Comparison of ENCODE assay signal across 9 mouse cellular contexts in genomic region chr9:65179817-65180624, GRCm38 (mm10). TPM values are rescaled to one million over a fixed set of nuclear protein-coding genes. Genes with fewer than 3 reads are reported as not detected.
A peak's percentile ranks its signal among the peaks of the same experiment; 100 is the strongest.
DNase-seq lines count a peak whose midpoint lies in the region; ATAC-seq and TF ChIP-seq lines count a peak whose summit lies in the region.
"Had no signal": no experiment of that assay in that cellular context is flagged by ENCODE, and none has a peak within 500 bp of the region (broad histone marks: within the 10 kb centered on the region; RNA-seq: fewer than 3 reads in every experiment).

No protein-coding gene starts in this region.

- peaks cover 10% of the 10 kb centered on the region for H3K27me3 ChIP-seq in E14TG2a.4 (ENCODE audit: insufficient read depth, low read length)

- no peaks in the 10 kb centered on the region for H3K36me3 ChIP-seq in E14TG2a.4 (ENCODE audit: insufficient read depth, low read length)

- peak; percentile 45 for DNase-seq in embryo, embryonic 10 days (ENCODE audit: low spot score)
- DNase-seq in embryo, embryonic 11 days = no peak
- DNase-seq in cerebellum, adult 18-20 months = no peak
- no peak for DNase-seq in thymus, postnatal 10 days (ENCODE audit: low spot score in 2 of 2)
- no peak for DNase-seq in c-Kit-positive CD71-positive TER-119-positive erythroid progenitor cells, embryonic 14.5 days (ENCODE audit: low spot score)
- DNase-seq: thymus, postnatal 14 days had no signal

- no peaks in the 10 kb centered on the region for H3K9me3 ChIP-seq in E14TG2a.4 (ENCODE audit: low read length)

- peak; percentile 53; the same call in 1 of the 2 replicates for ATAC-seq in granulocyte monocyte progenitor cell, adult 5-6 weeks (replicated peaks; ENCODE audit: poor library complexity, severe bottlenecking)
- 0 out of 2 replicates have a peak, but pooled peaks have one; percentile 20 for ATAC-seq in megakaryocyte-erythroid progenitor cell, adult 5-6 weeks (replicated peaks; ENCODE audit: low FRiP score, low TSS enrichment, poor library complexity, severe bottlenecking)

- H3K4me3 ChIP-seq in E14TG2a.4 (replicated peaks; ENCODE audit: low read length) = peak overlapping the region; percentile 55

- TF ChIP-seq CTCF in E14TG2a.4 (conservative IDR thresholded peaks at IDR 0.05; ENCODE audit: low read length) = no peak

- H3K4me1 ChIP-seq in E14TG2a.4 (replicated peaks; ENCODE audit: low read depth, low read length) = peaks cover 98% of the 10 kb centered on the region

RNA-seq across cellular contexts. Expression of gene Parp16, which starts 15.1 kb away (rescaled TPM):
- 2.1 and 8.0 TPM in 2 replicates for total RNA-seq in granulocyte monocyte progenitor cell, adult 5-6 weeks (2014; fragmentation: Nextera tagmentation)
- 1.4 and 2.2 TPM in 2 replicates for total RNA-seq in granulocyte monocyte progenitor cell, adult 5-6 weeks (2017)
- total RNA-seq in megakaryocyte-erythroid progenitor cell, adult 5-6 weeks (2014; fragmentation: Nextera tagmentation) = 4.9 and 8.3 TPM in 2 replicates
- total RNA-seq in megakaryocyte-erythroid progenitor cell, adult 5-6 weeks (2017) = 0.30 and 6.7 TPM in 2 replicates

RNA-seq across cellular contexts. Expression of gene Igdcc3, which starts 39.0 kb away (rescaled TPM):
- not detected in 2 replicates for total RNA-seq in granulocyte monocyte progenitor cell, adult 5-6 weeks (2014; fragmentation: Nextera tagmentation)
- not detected in 2 replicates for total RNA-seq in granulocyte monocyte progenitor cell, adult 5-6 weeks (2017)
- not detected in 2 replicates for total RNA-seq in megakaryocyte-erythroid progenitor cell, adult 5-6 weeks (2014; fragmentation: Nextera tagmentation)
- not detected in 2 replicates for total RNA-seq in megakaryocyte-erythroid progenitor cell, adult 5-6 weeks (2017)
